Mouse (Mus musculus) splenic B cell, adult 2 months (primary cell): Measurements from ENCODE around the gene Meiob.

Experiments used
- DNase-seq: peaks from one replicate; pipeline ENCODE4 v3.0.0-alpha.2; 2011; ENCODE audit warnings: low read depth, low spot score
- H3K27me3 ChIP-seq: 2 replicates; pipeline ENCODE4 v1.6.1; 2012; ENCODE audit warnings: mild to moderate bottlenecking, low read length, moderate library complexity, mixed read lengths; ENCODE audit not compliant: control insufficient read depth, poor library complexity, insufficient read depth, severe bottlenecking
- H3K36me3 ChIP-seq: 2 replicates; pipeline ENCODE4 v1.6.1; 2012; ENCODE audit warnings: mild to moderate bottlenecking, low read length, moderate library complexity, mixed read lengths; ENCODE audit not compliant: control insufficient read depth, poor library complexity, insufficient read depth, severe bottlenecking

The Meiob gene

DNA sequence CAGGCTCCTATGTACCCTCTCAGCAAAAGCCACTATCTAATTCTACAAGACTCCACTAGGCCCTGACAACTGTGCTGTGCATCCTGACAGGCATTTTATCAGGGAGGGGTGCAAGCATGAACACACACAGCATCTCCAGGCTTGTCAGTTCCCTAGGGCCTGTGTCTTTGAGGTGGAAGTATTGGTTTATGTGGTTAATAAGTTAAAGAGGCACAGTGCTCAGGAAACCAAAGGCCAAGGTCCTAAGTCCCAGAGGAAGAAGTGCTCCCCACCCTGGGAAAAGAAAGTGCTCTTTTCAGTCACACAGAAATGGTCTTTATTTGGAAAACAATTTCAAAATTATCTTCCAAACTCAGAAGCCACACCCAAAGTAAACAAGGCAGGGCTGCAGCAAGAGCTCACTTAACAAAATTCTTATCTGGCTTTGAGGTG lies 44.5 kb downstream of the Meiob start:
- H3K36me3 ChIP-seq: peaks cover 2% of the 10 kb centered on the region
- H3K27me3 ChIP-seq: peaks cover 2% of the 10 kb centered on the region; the same call in 1 of the 2 replicates
- no peak for DNase-seq

GRCm38 (mm10) chr17:24849733-24850064 lies 45.6 kb downstream of the Meiob start:
- H3K27me3 ChIP-seq: peaks cover 2% of the 10 kb centered on the region; the same call in 1 of the 2 replicates
- H3K36me3 ChIP-seq: peaks cover 7% of the 10 kb centered on the region
- no peak for DNase-seq

DNA sequence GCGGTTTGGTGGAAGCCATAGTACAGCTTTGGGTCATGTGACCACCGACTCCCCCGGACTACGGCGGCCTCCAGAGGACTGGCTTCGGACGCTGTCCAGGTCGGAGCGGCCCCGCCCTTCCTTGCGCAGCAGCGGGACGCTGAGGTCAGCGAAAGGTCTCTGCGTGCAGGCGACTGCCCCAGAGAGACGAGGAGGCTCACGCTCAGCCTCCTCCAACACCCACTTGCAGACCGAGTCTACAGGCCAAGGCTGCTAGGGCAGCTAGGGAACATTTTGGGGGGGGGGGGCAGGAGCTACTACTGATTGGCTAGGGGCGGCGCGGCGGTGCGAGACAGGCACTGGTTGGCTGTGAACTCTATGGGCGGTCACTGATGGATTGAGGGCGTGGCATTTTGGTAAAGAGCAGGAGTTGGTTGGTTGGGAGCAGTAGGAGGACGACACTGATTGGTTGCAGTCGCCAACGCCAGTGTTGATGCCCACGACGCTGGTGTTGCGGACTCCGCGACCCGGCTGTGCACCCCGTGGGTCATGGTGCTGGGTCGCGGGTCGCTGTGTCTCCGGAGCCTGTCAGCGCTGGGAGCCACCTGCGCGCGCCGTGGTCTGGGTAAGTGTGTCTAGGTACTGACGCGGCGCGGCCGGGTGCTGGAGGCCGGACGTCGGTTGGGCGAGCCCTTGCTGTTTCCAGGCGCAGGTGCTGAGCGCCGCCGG lies 46.1 kb downstream of the Meiob start, which contains the start of gene Fahd1:
Fahd1 (minus strand) TSS at position 300 of the 708 bp plus-strand sequence.
- peaks cover under 1% of the 10 kb centered on the region; the same call in 1 of the 2 replicates for H3K27me3 ChIP-seq
- H3K36me3 ChIP-seq: peaks cover 7% of the 10 kb centered on the region
- DNase-seq: peak; percentile 98

DNA sequence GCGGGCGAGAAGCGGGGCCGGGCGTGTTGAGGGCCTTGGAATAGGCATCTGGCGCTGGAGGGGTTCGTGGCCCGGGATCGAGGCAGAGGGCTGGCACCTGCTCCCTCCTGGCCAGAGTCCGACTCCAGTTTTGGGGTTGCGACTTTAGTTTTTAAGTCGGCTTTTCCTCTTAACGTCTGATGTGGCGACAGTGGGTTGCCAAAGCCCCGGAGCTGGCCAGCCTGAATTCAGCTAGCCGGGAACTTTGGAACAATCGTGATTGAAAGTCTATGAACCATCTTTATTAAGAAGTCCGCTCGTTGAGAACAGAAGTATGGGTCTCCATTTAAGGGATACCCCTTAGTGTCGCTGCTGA lies 46.7 kb downstream of the Meiob start:
- Histone ChIP-seq H3K27me3 (no peaks in the 10 kb centered on the region), H3K36me3 (peaks cover 7% of the 10 kb centered on the region)
- no peak for DNase-seq

DNA sequence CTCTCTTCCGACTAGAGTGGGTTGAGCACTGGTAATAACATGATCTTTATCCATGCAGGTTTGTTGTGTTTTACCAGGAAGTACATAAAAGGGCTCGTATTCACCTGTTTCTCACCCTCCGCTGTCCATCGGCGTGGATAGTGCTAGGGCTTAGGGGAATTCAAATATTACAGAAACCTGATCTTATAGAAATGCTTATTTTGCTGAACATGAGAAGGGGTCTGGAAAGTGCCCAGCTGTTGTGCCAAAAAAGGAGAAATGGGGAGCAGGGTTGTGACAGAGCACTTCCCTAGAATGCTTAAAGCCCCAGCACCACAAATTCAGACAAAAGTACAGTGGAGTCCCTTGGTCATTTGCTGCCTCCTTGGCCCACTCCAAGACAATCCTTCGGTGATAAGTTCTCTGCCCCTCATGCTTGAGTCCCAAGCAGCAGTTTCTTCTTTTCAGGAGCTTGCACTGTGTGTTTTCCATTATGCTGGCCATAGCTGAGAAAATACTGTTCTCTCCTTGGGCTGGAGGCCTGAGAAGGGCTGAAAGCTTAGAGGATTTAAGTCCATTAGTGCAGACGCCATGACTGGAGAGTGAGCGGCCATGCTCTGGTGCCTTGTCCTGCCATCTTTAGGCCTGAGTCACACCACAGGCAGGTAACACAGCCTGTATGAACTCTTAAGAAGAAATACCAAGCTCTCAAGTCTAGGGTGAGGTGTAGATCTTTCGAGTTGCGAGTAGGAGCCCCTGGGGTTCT lies 47.5 kb downstream of the Meiob start:
- DNase-seq: no peak
- Histone ChIP-seq H3K36me3 (peaks cover 7% of the 10 kb centered on the region), H3K27me3 (no peaks in the 10 kb centered on the region)

- H3K36me3 ChIP-seq: peaks cover 12% of the 10 kb centered on the region
- DNase-seq: no peak
- no peaks in the 10 kb centered on the region for H3K27me3 ChIP-seq
Observed at GRCm38 (mm10) chr17:24855838-24856464, 51.9 kb downstream of the Meiob start.

GRCm38 (mm10) chr17:24856589-24856988 lies 52.5 kb downstream of the Meiob start:
- Histone ChIP-seq H3K36me3 (peaks cover 12% of the 10 kb centered on the region), H3K27me3 (no peaks in the 10 kb centered on the region)
- no peak for DNase-seq

GRCm38 (mm10) chr17:24857831-24858470 lies 53.9 kb downstream of the Meiob start:
- H3K36me3 ChIP-seq: peaks cover 15% of the 10 kb centered on the region
- DNase-seq: no peak
- no peaks in the 10 kb centered on the region for H3K27me3 ChIP-seq

- peaks cover 14% of the 10 kb centered on the region for H3K36me3 ChIP-seq
- no peak for DNase-seq
- H3K27me3 ChIP-seq: no peaks in the 10 kb centered on the region
Observed at GRCm38 (mm10) chr17:24858967-24859366, 54.9 kb downstream of the Meiob start.

DNA sequence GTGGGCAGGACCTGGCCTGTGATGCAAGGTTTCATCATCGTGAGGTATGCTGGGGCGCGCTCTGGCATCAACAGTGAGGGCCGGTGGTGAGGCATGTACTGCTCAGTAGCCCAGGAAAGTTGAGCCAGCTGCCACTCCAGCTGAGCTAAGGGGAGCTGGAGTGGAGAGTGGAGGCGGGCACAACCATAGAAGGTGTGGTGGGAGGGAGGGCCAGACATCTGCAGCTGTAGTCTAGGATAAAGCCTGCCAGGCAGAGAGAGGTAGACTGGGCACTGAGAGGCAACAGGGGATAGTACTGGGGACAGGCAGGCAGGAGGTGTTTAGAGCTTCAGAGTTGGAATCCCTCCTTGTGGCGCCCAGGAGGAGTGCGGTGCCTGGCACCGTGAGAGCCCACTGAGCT lies 56.0 kb downstream of the Meiob start:
- DNase-seq: no peak
- H3K27me3 ChIP-seq: no peaks in the 10 kb centered on the region
- H3K36me3 ChIP-seq: peaks cover 10% of the 10 kb centered on the region

GRCm38 (mm10) chr17:24861785-24862184 lies 57.7 kb downstream of the Meiob start:
- Histone ChIP-seq H3K27me3 (no peaks in the 10 kb centered on the region), H3K36me3 (peaks cover 10% of the 10 kb centered on the region)
- no peak for DNase-seq

- H3K27me3 ChIP-seq: no peaks in the 10 kb centered on the region
- peaks cover 8% of the 10 kb centered on the region; the same call in 1 of the 2 replicates for H3K36me3 ChIP-seq
- no peak for DNase-seq
Observed at GRCm38 (mm10) chr17:24865776-24866175, 61.7 kb downstream of the Meiob start, which contains the start of gene Igfals. TSS of gene Igfals (plus strand) at chr17:24865997.

DNA sequence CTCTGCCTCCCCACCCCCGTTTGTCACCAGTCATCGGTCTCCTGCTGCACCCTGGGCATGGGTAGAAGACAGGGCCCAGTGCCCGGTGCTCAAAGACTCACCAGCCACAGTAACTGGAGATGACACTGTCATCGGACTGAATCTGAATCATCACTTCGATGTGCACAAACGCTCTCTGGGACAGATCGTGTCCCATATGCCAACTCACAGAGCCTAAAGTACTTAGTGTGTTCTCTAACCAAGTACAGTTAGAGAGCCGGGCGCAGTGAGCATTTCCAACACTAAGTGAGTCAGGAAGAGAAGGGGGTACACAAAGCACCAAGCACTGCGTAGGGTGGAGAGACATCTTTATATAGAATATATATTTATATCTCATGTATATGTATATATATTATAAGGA lies 63.8 kb downstream of the Meiob start:
- H3K36me3 ChIP-seq: peaks cover 5% of the 10 kb centered on the region; the same call in 1 of the 2 replicates
- DNase-seq: no peak
- H3K27me3 ChIP-seq: no peaks in the 10 kb centered on the region

GRCm38 (mm10) chr17:24873695-24874404 lies 69.8 kb downstream of the Meiob start:
- DNase-seq: no peak
- no peaks in the 10 kb centered on the region for H3K27me3 ChIP-seq
- no peaks in the 10 kb centered on the region for H3K36me3 ChIP-seq
